Mouse (Mus musculus) adrenal gland, adult 10 weeks (tissue): ENCODE results near the gene Gm21994. TPM values are rescaled to one million over a fixed set of nuclear protein-coding genes. Genes with fewer than 3 reads are reported as not detected.

ENCODE experiments used
- polyA plus RNA-seq: library from polyadenylated mRNA; stranded (reverse); fragments of 350-450 nt; fragmentation: Illumina TruSeq; extraction: RNeasy Lipid Tissue Mini Kit (QIAGEN cat#74804); gene quantifications from one replicate; pipeline ENCODE4 v1.2.3, GENCODE M21; 2014; ENCODE audit warnings: low read depth, low replicate concordance

Gm21994 gene
- polyA plus RNA-seq, result 43.8 TPM

GRCm38 (mm10) chr2:150255491-150255890 is at the start of gene Gm21994:
Gene Gm21994, minus strand, starts transcription at chr2:150255591.

GRCm38 (mm10) chr2:150257291-150257690 is 1.9 kb upstream of the Gm21994 start, which contains the start of gene Gm14124:
Gene Gm14124, plus strand, starts transcription at chr2:150257517.

DNA sequence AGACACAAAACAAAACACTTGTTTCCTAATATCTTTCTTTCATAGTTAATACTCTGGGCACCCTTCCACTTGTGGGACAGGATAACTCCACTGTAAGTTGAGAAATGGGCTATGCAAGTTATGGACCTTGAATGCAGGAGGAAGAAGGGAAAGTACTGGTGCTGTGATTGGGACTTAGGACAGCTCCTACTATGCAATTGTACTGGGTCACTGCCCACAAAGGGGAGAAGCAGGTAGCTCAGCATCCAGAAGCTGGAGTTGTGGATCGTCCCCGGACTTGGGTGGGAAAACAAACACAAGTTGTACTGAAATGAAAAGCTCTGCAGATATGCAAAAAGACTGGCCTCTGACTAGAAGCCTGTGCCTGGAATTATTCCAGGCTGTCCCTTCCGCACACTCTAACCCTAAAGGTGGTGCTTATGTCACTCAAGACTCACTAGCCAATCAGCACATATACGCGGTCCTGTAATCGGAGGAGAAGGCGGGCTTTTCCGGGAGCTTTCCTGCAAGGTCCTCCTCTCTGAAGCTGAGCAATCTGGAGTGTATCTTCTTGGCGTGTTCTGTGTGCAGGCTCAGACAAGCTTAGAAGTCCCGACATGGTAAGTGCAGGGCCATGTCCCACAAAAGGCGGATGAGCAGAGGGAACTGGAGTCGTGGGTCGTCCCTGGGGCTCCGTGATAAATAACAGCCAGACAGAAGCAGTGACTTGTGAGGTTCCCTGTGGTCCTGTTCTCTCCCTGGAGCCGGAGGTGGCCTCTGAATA is 37.6 kb downstream of the Gm21994 start, which contains the start of gene Zfp937:
Gene Zfp937 (plus strand): TSS at position 474 of the 763 bp plus-strand sequence.

Other genes with a start within 250 kb of the Gm21994 start
- gene Zfp120, start 118.9 kb downstream of the Gm21994 start, polyA plus RNA-seq, result 42.2 TPM
- gene Gm10770, start 75.9 kb downstream of the Gm21994 start, polyA plus RNA-seq, result not detected
- 1.6 TPM for gene Gm14139, start 73.8 kb downstream of the Gm21994 start, polyA plus RNA-seq
- gene Zfp937, start 37.5 kb downstream of the Gm21994 start, polyA plus RNA-seq, result 26.8 TPM
- 0.93 TPM for gene Gm14124, start 1.9 kb upstream of the Gm21994 start, polyA plus RNA-seq
- 7.2 TPM for gene Gm10130, start 68.1 kb upstream of the Gm21994 start, polyA plus RNA-seq
- 12.9 TPM for gene 3300002I08Rik, start 107.2 kb upstream of the Gm21994 start, polyA plus RNA-seq
- 22.2 TPM for gene Zfp442, start 195.9 kb upstream of the Gm21994 start, polyA plus RNA-seq
- 2.6 TPM for gene Zfp345, start 229.5 kb upstream of the Gm21994 start, polyA plus RNA-seq